Mouse (Mus musculus) spleen, adult 2 months (tissue): ENCODE measurements around the gene Elfn2.

ENCODE experiments used
- CTCF ChIP-seq: fragments of 200-500 bp; IDR thresholded peaks from 2 replicates; pipeline ENCODE4 v1.5.1; 2011; ENCODE audit warnings: mild to moderate bottlenecking, inconsistent platforms; ENCODE audit not compliant: insufficient read depth, insufficient read length, insufficient replicate concordance; ENCODE audit errors: extremely low read depth
- POLR2A ChIP-seq: fragments of 200-500 bp; IDR thresholded peaks from 2 replicates; pipeline ENCODE4 v1.6.1; 2011; ENCODE audit warnings: low read depth, low read length, inconsistent platforms

- TF ChIP-seq CTCF (no peak), POLR2A (no peak)
Observed at GRCm38 (mm10) chr15:78706630-78707029, 11.9 kb downstream of the Elfn2 start.
